Mouse (Mus musculus) stomach, embryonic 16.5 days (tissue): ENCODE data around the gene Bola1. TPM values are rescaled to one million over a fixed set of nuclear protein-coding genes. Genes with fewer than 3 reads are reported as not detected.

Source experiments
- ATAC-seq: fragments of 200-750 bp; cut with Nextera tagmentation; 2 replicates; pipeline ENCODE4 v1.8.0; 2017; ENCODE audit warnings: moderate number of reproducible peaks, moderate TSS enrichment; ENCODE audit not compliant: insufficient read depth, low FRiP score
- H3K27ac ChIP-seq: fragments of 300-500 bp; sonication (generic); 2 replicates; pipeline ENCODE4 v1.5.1; 2014; ENCODE audit warnings: low read length
- H3K27me3 ChIP-seq: fragments of 300-500 bp; sonication (generic); 2 replicates; pipeline ENCODE4 v1.6.1; 2014; ENCODE audit warnings: low read length, control low read depth, mixed read lengths; ENCODE audit not compliant: control insufficient read depth, insufficient read depth
- H3K36me3 ChIP-seq: fragments of 300-500 bp; sonication (generic); 2 replicates; pipeline ENCODE4 v1.6.1; 2014; ENCODE audit warnings: low read length; ENCODE audit not compliant: control insufficient read depth, insufficient read depth
- H3K4me1 ChIP-seq: fragments of 300-500 bp; sonication (generic); 2 replicates; pipeline ENCODE4 v1.6.1; 2014; ENCODE audit warnings: low read length, control low read depth, mixed read lengths; ENCODE audit not compliant: control insufficient read depth, insufficient read depth
- H3K4me2 ChIP-seq: fragments of 300-500 bp; sonication (generic); 2 replicates; pipeline ENCODE4 v1.6.1; 2014; ENCODE audit warnings: low read depth, low read length, mixed read lengths
- H3K4me3 ChIP-seq: fragments of 300-500 bp; sonication (generic); replicated peaks from 2 replicates; pipeline ENCODE4 v1.5.1; 2014; ENCODE audit warnings: mild to moderate bottlenecking, low read length
- H3K9ac ChIP-seq: fragments of 300-500 bp; sonication (generic); 2 replicates; pipeline ENCODE4 v1.6.1; 2014; ENCODE audit warnings: low read length
- H3K9me3 ChIP-seq: fragments of 300-500 bp; sonication (generic); replicated peaks from 2 replicates; pipeline ENCODE4 v1.6.1; 2016; ENCODE audit warnings: low read length, control low read depth; ENCODE audit not compliant: control insufficient read depth
- WGBS: fragments of 180-500 bp; shearing (Covaris S2); extraction: QIAGEN DNeasy Blood & Tissue Kit; methylation state at CpG from one replicate; pipeline ENCODE4 v1.1.7; 2014; 5-methylcytosine and 5-hydroxymethylcytosine counted together
- polyA plus RNA-seq: library from polyadenylated mRNA; unstranded; fragments of >200 nt; fragmentation: Nextera tagmentation; extraction: Ambion mirVana; gene quantifications from 2 replicates; pipeline ENCODE4 v1.2.1, GENCODE M21; 2015

The Bola1 gene
- polyA plus RNA-seq, 1 experiment from 2014 or later = 50.0 TPM

- no peak overlapping the region for H3K4me2 ChIP-seq
- no peaks in the 10 kb centered on the region for H3K9me3 ChIP-seq
- H3K4me1 ChIP-seq = peaks cover 15% of the 10 kb centered on the region
- H3K27me3 ChIP-seq = no peaks in the 10 kb centered on the region
- no peak overlapping the region for H3K4me3 ChIP-seq
- no peak overlapping the region for H3K27ac ChIP-seq
- H3K36me3 ChIP-seq = 0 out of 2 replicates have a peak, but pooled peaks cover 8% of the 10 kb centered on the region
- no peak for ATAC-seq
- WGBS = 83% methylated on average over 4 of the region's 4 CpGs
- H3K9ac ChIP-seq = no peak overlapping the region; the same call in 1 of the 2 replicates
Measured at GRCm38 (mm10) chr3:96170276-96170675, 49.2 kb downstream of the Bola1 start.

GRCm38 (mm10) chr3:96168466-96169158 is 50.9 kb downstream of the Bola1 start:
- Histone ChIP-seq H3K4me3 (no peak overlapping the region), H3K9ac (no peak overlapping the region), H3K9me3 (no peaks in the 10 kb centered on the region), H3K4me2 (no peak overlapping the region), H3K4me1 (peaks cover 8% of the 10 kb centered on the region; the same call in 1 of the 2 replicates), H3K27me3 (no peaks in the 10 kb centered on the region), H3K27ac (no peak overlapping the region), H3K36me3 (no peaks in the 10 kb centered on the region)
- ATAC-seq = no peak
- WGBS = 66% methylated on average over 12 of the region's 12 CpGs

- 81% methylated on average over 6 of the region's 6 CpGs for WGBS
- H3K27ac ChIP-seq = no peak overlapping the region
- no peak overlapping the region for H3K9ac ChIP-seq
Measured at GRCm38 (mm10) chr3:96163040-96163439, 56.5 kb downstream of the Bola1 start.

GRCm38 (mm10) chr3:96161869-96162840 is 57.4 kb downstream of the Bola1 start, which contains the start of gene Mtmr11:
Gene Mtmr11, plus strand, starts transcription at chr3:96162004.
- H3K4me3 ChIP-seq = peak within 1 kb of the TSS; percentile 51
- ATAC-seq = peak; percentile 31; the same call in 1 of the 2 replicates
- H3K9me3 ChIP-seq = no peaks in the 10 kb centered on the region
- H3K27me3 ChIP-seq = no peaks in the 10 kb centered on the region
- WGBS = 5% methylated on average over 16 of the region's 16 CpGs
- H3K4me1 ChIP-seq = peaks cover 16% of the 10 kb centered on the region
- peak within 1 kb of the TSS; percentile 99 for H3K4me2 ChIP-seq
- H3K27ac ChIP-seq = peak within 1 kb of the TSS; percentile 95
- H3K9ac ChIP-seq = peak within 1 kb of the TSS; percentile 69
- H3K36me3 ChIP-seq = no peaks in the 10 kb centered on the region

More at GRCm38 (mm10) chr3:96163040-96163439, 56.5 kb downstream of the Bola1 start:
- peaks cover 16% of the 10 kb centered on the region for H3K4me1 ChIP-seq
- H3K9me3 ChIP-seq = no peaks in the 10 kb centered on the region
- H3K4me2 ChIP-seq = peak overlapping the region; percentile 99; the same call in 1 of the 2 replicates
- H3K36me3 ChIP-seq = no peaks in the 10 kb centered on the region
- peak overlapping the region; percentile 51; the same call in 1 of the 2 replicates for H3K4me3 ChIP-seq
- H3K27me3 ChIP-seq = no peaks in the 10 kb centered on the region
- ATAC-seq = no peak

- under 1% methylated on average over 12 of the region's 12 CpGs for WGBS
- H3K27ac ChIP-seq = peak overlapping the region; percentile 95
- no peaks in the 10 kb centered on the region for H3K9me3 ChIP-seq
- peak overlapping the region; percentile 69 for H3K9ac ChIP-seq
- peak overlapping the region; percentile 99 for H3K4me2 ChIP-seq
- H3K4me3 ChIP-seq = peak overlapping the region; percentile 51
- H3K27me3 ChIP-seq = no peaks in the 10 kb centered on the region
- H3K36me3 ChIP-seq = no peaks in the 10 kb centered on the region
- ATAC-seq = peak; percentile 84
- H3K4me1 ChIP-seq = peaks cover 16% of the 10 kb centered on the region
Measured at GRCm38 (mm10) chr3:96160803-96161516, 58.5 kb downstream of the Bola1 start.

- 30% methylated on average over 4 of the region's 4 CpGs for WGBS
- Histone ChIP-seq H3K36me3 (no peaks in the 10 kb centered on the region), H3K9me3 (no peaks in the 10 kb centered on the region), H3K4me2 (peak overlapping the region; percentile 99), H3K9ac (peak overlapping the region; percentile 69), H3K27me3 (no peaks in the 10 kb centered on the region), H3K27ac (peak overlapping the region; percentile 95), H3K4me1 (peaks cover 16% of the 10 kb centered on the region), H3K4me3 (peak overlapping the region; percentile 51)
- ATAC-seq = peak; percentile 84
Measured at GRCm38 (mm10) chr3:96160222-96160802, 59.2 kb downstream of the Bola1 start.

- Histone ChIP-seq H3K4me2 (peak overlapping the region; percentile 99; the same call in 1 of the 2 replicates), H3K27me3 (no peaks in the 10 kb centered on the region), H3K4me3 (no peak overlapping the region), H3K9ac (peak overlapping the region; percentile 13), H3K4me1 (peaks cover 16% of the 10 kb centered on the region), H3K27ac (peak overlapping the region; percentile 95), H3K36me3 (no peaks in the 10 kb centered on the region), H3K9me3 (no peaks in the 10 kb centered on the region)
- WGBS = 56% methylated on average over 4 of the region's 4 CpGs
- no peak for ATAC-seq
Measured at GRCm38 (mm10) chr3:96159820-96160219, 59.7 kb downstream of the Bola1 start.

GRCm38 (mm10) chr3:96155501-96155900 is 64.0 kb downstream of the Bola1 start:
- no peaks in the 10 kb centered on the region for H3K9me3 ChIP-seq
- H3K36me3 ChIP-seq = 0 out of 2 replicates have a peak, but pooled peaks cover 15% of the 10 kb centered on the region
- H3K9ac ChIP-seq = no peak overlapping the region
- H3K27ac ChIP-seq = no peak overlapping the region
- WGBS = 78% methylated on average over 8 of the region's 8 CpGs
- H3K4me3 ChIP-seq = no peak overlapping the region
- H3K27me3 ChIP-seq = no peaks in the 10 kb centered on the region
- H3K4me2 ChIP-seq = no peak overlapping the region
- ATAC-seq = no peak
- H3K4me1 ChIP-seq = peaks cover 10% of the 10 kb centered on the region
